Mouse (Mus musculus): ENCODE data around the gene Ncam1. TPM values are rescaled to one million over a fixed set of nuclear protein-coding genes. Genes with fewer than 3 reads are reported as not detected.
A peak's percentile ranks its signal among the peaks of the same experiment; 100 is the strongest.

The Ncam1 gene
- 1 to 10 TPM; 3.8 to 4.2 TPM for total RNA-seq (2021)
- long read RNA-seq, experiment 1 = 0 reads
- long read RNA-seq, experiment 2, partial matches to known transcripts = 1 of 1 reads
- long read RNA-seq, experiment 2, other reads (novel, unspliced or antisense) = 0 of 1 reads

GRCm38 (mm10) chr9:49798806-49799205, at the start of gene Ncam1:
Gene Ncam1, minus strand, starts transcription at chr9:49798925.
- DNase-seq = peak; percentile 60 to 79

- no peak for DNase-seq
Measured at GRCm38 (mm10) chr9:49834013-49834412, 35.3 kb upstream of the Ncam1 start.

- no peak for DNase-seq
Measured at GRCm38 (mm10) chr9:49827671-49828070, 28.9 kb upstream of the Ncam1 start.

- DNase-seq = peak in 1 of 2 experiments; percentile 12
Measured at GRCm38 (mm10) chr9:49816115-49816650, 17.5 kb upstream of the Ncam1 start.

- DNase-seq = no peak
Measured at GRCm38 (mm10) chr9:49814442-49814841, 15.7 kb upstream of the Ncam1 start.

GRCm38 (mm10) chr9:49803222-49803621, 4.5 kb upstream of the Ncam1 start:
- no peak for DNase-seq

GRCm38 (mm10) chr9:49797821-49798571, 729 bp downstream of the Ncam1 start:
- DNase-seq = peak; percentile 51 to 52

- DNase-seq = no peak
Measured at GRCm38 (mm10) chr9:49797508-49797820, 1.3 kb downstream of the Ncam1 start.

DNA sequence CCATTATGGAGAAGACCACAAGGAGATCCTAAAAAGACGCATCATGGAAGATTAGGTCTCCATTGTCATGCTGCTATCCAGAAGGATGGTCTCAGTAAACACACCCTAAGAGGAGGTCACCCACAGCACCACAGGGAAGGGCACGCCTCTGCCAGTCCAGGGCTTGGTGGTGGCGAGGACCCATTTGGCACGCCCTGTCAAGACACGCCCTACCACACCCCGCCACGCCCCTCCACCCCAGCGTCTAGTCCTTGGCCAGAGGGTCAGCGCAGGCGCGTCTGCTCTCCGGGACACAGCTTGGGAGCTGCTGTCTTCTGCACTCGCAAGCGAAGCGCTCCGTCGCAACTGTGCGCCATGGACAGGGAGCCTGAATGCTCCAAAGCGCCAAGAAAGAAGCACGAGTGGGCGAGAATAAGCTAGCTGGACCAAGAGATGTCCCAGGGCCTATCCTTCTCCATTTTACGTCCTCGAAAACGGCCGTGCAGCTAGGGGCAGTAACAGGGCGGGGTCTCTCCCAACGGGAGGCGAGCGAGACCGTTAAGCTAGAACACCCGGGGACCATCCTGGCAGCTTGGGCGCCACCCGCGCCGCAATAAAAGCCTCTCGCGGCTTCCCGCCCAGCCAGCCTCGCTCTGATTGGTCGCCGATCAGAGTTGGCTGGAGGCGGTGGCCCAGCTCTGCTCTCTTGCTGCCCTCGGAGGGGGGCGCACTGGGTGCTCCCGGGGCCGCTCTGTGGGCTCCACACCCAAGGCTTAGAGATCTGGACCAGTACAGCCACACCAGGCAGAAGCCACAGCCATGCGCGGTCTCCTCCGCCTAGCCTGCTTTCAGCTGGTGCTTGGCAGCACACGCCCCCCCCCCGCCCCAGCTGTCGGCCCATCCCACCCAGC, 1.9 kb downstream of the Ncam1 start:
- peak; percentile 27 to 43 for DNase-seq

GRCm38 (mm10) chr9:49795881-49796280, 2.8 kb downstream of the Ncam1 start:
- no peak for DNase-seq

DNA sequence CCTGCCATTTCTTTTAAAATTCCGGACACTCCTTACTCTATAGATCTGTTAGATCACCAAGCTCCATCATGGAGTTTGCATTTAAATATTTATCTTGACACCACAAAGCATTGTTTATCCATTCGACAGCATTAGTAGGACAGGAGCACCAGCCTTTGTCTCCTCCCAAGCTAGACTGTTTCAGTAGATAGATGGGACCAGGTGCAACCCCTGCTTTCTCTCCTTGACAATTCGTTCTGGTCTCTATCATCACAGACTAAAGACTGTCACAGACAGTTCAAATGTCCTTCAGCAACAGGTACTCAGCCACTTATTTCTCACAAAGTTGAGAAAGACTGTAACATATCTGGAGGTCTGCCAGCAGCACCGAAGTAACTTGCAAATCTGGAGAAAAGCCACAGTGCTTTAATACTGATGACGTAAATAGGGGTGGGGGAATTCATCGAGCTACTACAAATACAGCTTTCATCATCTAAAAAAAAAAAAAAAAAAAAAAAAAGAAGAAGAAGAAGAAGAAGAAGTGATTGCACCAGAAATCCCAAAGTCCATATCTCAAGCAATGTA, 4.7 kb downstream of the Ncam1 start:
- DNase-seq = no peak

GRCm38 (mm10) chr9:49793241-49793640, 5.5 kb downstream of the Ncam1 start:
- DNase-seq = no peak

DNA sequence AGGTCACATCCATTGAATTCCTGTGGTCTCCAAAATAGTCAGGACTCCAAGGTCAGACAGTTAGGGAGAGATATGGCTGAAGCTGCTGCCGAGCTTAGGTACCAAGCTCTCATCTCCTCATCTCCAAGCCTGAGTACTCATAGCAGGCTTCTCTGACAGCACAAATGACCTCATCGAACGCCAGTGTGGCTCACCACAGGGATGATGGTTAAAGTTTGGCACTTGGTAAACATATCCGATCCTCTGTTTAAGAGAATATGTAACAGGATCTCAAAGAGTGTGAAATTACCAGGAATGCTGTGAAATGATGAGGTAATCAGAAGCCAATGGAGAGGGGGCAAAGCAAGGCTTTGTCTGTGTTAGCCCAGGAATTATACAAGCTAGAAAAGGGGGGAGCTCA, 6.1 kb downstream of the Ncam1 start:
- no peak for DNase-seq

DNA sequence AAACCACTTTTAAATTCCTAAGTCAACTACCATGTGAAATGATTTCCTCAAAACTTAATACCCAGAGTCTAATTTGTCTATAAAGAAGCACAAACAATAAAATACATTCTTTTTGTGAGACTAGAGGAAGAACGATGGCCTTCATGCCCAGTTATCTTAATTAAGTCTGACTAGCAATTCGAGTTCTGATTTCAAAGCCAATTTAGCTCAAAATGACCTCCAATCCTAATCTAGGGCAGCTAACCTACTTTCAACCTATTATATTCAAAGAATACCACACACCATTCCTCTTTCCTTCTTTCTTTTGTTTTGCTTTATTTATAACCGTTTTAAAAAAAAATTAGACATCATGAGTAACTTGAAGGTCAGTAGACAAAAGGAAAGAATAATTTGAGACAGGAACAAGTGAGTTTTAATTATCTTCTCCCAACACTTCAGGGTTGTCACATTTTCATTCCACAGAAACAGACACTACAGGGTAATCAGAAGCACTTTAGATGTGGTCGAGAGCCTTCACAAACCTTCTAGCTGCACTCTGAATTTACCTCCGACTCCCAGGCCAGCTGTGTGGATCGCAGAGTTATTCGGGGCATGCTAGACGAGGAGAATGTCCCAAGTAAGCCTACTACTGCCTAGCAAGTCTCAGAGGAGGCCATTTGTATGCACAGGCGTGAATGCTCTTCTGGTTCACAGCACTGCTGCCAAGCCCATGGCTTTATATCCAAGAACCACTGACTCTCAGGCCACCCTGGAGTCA, 17.5 kb downstream of the Ncam1 start:
- DNase-seq = peak in 1 of 2 experiments; percentile 1

DNA sequence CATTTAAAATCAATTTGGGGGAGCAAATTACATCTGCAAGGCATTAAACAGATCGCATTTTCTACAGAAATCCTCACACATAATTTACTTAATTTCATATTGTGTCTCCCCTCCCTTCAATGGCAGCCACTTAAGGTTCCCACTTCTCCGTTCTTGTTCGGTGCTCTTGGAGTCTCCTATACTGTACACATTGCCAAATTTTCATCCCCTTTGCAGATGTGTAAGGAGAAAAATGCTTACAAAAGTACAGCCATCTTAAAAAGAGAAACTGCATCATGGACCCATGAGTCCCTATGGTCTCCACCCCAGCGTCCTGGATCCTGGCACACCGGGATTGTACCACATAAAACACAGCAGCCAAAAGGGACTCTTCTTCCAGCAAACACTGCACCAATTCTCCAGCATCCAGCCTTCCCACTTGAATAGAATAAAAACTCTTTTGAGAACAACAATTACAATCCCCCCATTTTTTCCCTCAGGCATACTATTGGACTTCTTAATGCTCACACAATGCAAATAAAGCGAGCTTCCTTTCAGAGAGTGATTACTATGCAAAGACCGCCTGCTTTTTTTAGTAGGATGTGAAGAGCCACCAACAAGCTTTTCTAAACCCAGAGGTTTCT, 21.6 kb downstream of the Ncam1 start:
- no peak for DNase-seq

DNA sequence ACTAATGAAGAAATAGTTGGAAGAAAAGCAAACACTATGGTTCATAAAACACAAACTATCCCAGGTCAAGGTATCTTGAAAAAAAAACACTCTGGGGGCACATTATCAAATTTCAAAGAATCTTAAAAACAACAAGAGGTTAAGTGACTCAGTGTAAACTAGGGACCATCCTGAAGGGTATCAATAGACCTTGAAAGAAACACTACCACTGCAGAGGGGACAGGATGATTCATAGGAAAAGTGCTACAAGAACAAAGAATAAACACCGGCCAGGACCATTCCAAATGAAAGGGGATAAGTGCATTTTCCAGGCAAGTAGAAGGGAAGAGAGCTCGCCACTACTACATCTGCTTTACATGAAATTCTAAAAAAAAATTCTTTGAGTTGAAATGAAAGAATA, 32.1 kb downstream of the Ncam1 start:
- no peak for DNase-seq

DNA sequence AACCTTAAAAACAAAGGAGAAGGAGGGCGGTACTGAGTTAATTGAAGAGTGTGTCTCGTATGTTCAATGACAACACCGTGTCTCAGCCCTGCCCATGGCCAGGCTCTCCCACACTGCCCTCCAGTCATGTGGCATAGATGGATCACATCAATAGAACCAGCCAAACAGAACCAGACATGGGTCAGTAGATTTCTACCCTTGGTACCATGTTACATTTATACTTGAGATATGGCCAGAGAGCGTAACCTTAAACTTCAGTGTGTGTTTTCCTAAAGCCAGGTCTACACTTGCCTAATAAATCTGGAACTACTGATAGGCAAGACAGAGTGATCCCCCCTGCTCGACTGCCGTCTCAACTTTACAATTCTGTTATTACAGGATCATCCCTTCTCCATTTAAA, 38.2 kb downstream of the Ncam1 start:
- no peak for DNase-seq

- DNase-seq = peak in 1 of 2 experiments; percentile 7
Measured at GRCm38 (mm10) chr9:49758436-49758835, 40.3 kb downstream of the Ncam1 start.

GRCm38 (mm10) chr9:49757986-49758385, 40.7 kb downstream of the Ncam1 start:
- no peak for DNase-seq

- DNase-seq = no peak
Measured at GRCm38 (mm10) chr9:49757582-49757981, 41.1 kb downstream of the Ncam1 start.

GRCm38 (mm10) chr9:49756725-49757124, 42.0 kb downstream of the Ncam1 start:
- DNase-seq = no peak

Data from heart, adult 18-20 months (tissue).